Mouse (Mus musculus) Patski (cell line): ENCODE data around the gene Phactr2. TPM values are rescaled to one million over a fixed set of nuclear protein-coding genes. Genes with fewer than 3 reads are reported as not detected.
"Not testable (repeated sequence)": the region's sequence is repeated elsewhere in the genome, so short reads cannot be mapped to it uniquely, and the experiment has no call there.

Experiments used
- ATAC-seq: fragments of 100-300 bp; one replicate; pipeline ENCODE4 v1.8.0; 2021
- CTCF ChIA-PET: fragments of 350-600 bp; sonication (Branson Sonifier 250); formaldehyde crosslinking; loops from one replicate; lab custom pipeline; 2022; ENCODE audit warnings: inconsistent platforms; lab: Charles Lee
- POLR2A ChIA-PET: fragments of 350-600 bp; sonication (Branson Sonifier 250); formaldehyde crosslinking; loops from one replicate; lab custom pipeline; 2022; ENCODE audit warnings: antibody characterized with exemption, inconsistent platforms; lab: Charles Lee
- DNase-seq: peaks from one replicate; pipeline ENCODE4 v3.0.0-alpha.2; 2011; ENCODE audit warnings: low read depth, low spot score
- H3K27me3 ChIP-seq: fragments of 371-371 bp; one replicate; pipeline ENCODE4 v1.5.1; 2021
- CTCF ChIP-seq: fragments of 100-300 bp; IDR thresholded peaks from one replicate; pipeline ENCODE4 v1.5.1; 2021
- in situ Hi-C: fragments of 300-500 bp; cut with MboI; formaldehyde crosslinking; loops from 3 replicates; pipeline ENCODE4 v1.11.1; 2018; ENCODE audit warnings: low pct_unique_long_range_greater_than_20kb, mixed read lengths
- polyA plus RNA-seq: library from polyadenylated mRNA; unstranded; gene quantifications from one replicate; pipeline ENCODE4 v1.2.3, GENCODE M21; 2021

The Phactr2 gene
- polyA plus RNA-seq, 1 experiment from 2014 or later, result 9.3 TPM

DNA sequence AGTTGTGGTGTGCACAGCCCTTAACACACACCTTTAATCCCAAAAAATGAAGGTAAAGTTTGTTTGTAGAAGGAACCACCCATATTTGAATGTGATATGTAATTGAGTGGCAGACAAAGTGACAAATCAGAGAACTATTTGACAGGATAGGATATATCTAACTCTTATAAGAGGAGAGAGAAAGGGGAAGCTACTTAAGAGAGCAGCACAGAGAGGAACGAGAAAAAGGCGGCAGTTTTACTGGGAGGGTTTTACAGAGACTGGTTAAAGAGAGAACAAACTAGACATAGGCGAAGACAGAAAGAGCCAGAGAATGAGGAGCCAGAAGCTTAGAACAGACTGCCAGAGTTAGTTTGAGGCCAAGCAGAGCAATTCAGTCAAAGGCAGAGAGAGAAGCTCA, 273.4 kb downstream of the Phactr2 start:
- in situ Hi-C loops, result no loop called here
- POLR2A ChIA-PET, result interaction anchor here (0.7 kb wide), 1 partner anchor 1015 kb away, joined by 5 read pairs; no protein-coding TSS in a partner anchor
- ATAC-seq (no peak), DNase-seq (no peak)
- CTCF ChIA-PET, result no interaction called here
- H3K27me3 ChIP-seq, result no peaks in the 10 kb centered on the region
- TF ChIP-seq CTCF, result no peak

DNA sequence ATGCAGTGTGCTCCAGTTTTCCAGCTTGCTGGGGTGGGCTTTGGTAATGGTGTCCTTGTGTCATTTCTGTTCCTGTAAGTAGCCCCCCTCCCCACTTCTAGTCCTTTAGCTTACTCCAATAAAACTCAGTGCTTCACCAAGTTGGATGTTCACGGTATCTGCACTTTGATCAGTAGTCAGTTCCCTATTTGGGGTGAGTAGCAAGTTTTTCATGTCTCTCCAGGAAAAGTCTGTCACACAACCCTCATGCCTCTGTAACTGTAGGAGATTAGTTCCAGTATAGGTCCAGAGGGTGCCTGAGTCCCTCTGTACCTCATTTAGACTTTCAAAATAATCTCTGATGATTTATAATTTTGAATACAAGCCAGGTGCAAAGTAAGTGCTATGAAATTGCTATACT, 275.0 kb downstream of the Phactr2 start:
- ATAC-seq, result no peak
- DNase-seq, result no peak
- ChIA-PET POLR2A (interaction anchor here (0.7 to 1.5 kb wide), 3 partner anchors 12 to 182 kb away, joined by 3 to 4 read pairs (median 3); no protein-coding TSS in a partner anchor), CTCF (interaction anchor here (1.3 kb wide), 1 partner anchor 10 kb away, joined by 3 read pairs; no protein-coding TSS in a partner anchor)
- in situ Hi-C loops, result no loop called here
- TF ChIP-seq CTCF, result no peak
- H3K27me3 ChIP-seq, result no peaks in the 10 kb centered on the region

DNA sequence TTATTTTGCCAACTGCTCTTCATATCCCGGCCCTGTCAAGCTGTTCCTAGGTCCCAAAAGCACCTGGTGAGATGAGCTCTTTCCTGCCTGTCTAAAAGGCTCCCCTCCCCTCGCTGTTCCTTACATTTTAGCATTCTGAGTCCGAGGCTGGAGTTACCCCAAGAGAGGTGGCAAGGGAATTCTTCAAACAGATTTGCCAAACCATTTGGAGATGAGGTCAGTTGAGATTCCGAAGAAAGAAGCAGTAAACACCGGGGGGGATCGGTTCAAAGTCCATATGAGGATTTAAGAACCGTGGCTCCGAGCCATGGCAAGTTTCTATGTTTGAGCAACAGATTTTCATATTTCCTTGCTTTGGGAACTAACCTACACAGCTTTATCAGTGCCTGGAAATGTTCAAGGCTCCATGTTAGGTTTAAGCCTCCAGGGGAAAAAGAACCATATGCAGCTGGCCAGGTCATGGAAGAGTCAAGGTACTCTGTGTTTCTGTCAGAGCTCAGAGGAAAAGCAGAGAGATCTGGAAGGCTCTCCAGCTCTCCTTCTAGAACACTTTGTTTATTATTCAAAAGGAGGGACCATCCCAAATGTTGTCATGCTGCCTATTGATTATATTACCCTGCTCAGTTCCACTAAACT, 277.2 kb downstream of the Phactr2 start:
- ATAC-seq (no peak), DNase-seq (no peak)
- TF ChIP-seq CTCF, result no peak
- ChIA-PET CTCF (no interaction called here), POLR2A (no interaction called here)
- H3K27me3 ChIP-seq, result no peaks in the 10 kb centered on the region
- in situ Hi-C loops, result no loop called here

DNA sequence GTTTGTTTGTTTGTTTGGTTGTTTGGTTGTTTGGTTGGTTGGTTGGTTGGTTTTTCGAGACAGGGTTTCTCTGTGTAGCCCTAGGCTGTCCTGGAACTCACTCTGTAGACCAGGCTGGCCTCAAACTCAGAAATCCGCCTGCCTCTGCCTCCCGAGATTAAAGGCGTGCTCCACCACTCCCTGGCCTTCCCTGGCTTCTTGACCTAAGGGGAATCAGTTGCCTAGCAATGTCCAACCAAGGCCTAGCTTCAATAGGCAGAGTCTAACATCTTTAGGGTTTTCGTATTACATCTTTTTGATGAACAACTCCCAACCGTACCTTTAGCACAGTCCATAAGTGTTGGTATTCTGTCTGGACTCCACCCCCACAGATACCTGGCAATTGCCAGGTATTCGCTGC, 280.7 kb downstream of the Phactr2 start:
- in situ Hi-C loops, POLR2A ChIA-PET, ATAC-seq, H3K27me3 ChIP-seq, DNase-seq, CTCF ChIA-PET: not testable (repeated sequence)

DNA sequence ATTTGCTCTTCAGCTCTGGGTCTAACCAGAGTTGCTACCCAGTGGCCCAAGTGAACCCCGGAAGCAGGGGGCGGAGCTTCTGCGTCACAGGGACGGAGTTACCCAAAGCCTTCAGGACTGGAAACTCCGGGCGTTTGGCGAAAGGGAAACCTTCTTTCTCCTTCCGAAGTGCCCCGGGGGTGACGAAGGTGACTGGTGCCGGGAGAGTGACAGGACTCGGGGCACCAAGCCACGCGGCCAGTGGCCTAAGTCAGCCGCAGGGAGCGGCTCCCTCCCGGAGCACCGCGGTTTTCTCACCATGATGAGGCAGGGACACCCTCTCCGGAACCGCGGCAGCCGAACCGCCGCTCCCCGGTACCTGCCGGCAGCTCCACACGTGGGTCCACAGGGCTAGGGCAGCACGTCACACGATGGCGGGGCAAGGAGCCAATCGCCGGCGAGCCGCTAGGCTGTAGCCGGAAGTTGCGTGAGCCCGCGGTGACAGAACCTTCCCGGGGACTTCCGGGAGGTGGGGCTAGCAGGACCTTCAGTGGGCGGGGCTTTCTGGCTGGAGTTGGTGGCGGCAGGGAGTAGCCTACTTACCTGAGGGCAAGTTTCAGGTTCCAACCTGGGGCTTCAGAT, 281.4 kb downstream of the Phactr2 start, which contains the start of gene Ltv1:
Gene Ltv1 (minus strand): TSS at position 438 of the 621 bp plus-strand sequence.
- ATAC-seq (peak; percentile 99), DNase-seq (peak; percentile 60)
- POLR2A ChIA-PET, result interaction anchor here (0.6 kb wide), 2 partner anchors 10 to 120 kb away, joined by 3 read pairs; no protein-coding TSS in a partner anchor
- CTCF ChIA-PET, result interaction anchor here (1.1 to 1.5 kb wide), 2 partner anchors 10 to 13 kb away, joined by 4 read pairs; no protein-coding TSS in a partner anchor
- in situ Hi-C loops, result no loop called here
- H3K27me3 ChIP-seq, result no peaks in the 10 kb centered on the region
- no peak for TF ChIP-seq CTCF

DNA sequence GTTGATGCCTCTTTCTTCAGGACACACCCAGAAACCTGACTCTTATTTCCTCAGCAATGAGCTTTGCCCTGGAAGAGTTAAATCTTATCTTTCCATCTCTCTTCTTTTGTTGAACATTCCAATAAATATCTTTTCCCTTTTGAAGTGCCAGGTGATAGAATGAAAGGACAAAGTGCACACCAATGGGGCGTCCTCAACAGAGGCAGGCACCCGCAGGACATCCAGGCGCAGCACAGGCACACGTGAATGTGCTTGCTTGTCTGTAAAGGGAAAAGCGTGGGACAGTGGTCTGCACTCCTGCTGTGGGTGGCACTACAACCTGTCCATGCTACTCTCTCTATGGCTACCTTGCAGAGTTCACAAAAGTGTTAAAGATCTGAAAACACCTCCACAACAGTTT, 284.3 kb downstream of the Phactr2 start:
- no peak for ATAC-seq
- DNase-seq, result no peak
- in situ Hi-C loops, result no loop called here
- no peak for TF ChIP-seq CTCF
- ChIA-PET CTCF (no interaction called here), POLR2A (no interaction called here)
- H3K27me3 ChIP-seq, result no peaks in the 10 kb centered on the region

DNA sequence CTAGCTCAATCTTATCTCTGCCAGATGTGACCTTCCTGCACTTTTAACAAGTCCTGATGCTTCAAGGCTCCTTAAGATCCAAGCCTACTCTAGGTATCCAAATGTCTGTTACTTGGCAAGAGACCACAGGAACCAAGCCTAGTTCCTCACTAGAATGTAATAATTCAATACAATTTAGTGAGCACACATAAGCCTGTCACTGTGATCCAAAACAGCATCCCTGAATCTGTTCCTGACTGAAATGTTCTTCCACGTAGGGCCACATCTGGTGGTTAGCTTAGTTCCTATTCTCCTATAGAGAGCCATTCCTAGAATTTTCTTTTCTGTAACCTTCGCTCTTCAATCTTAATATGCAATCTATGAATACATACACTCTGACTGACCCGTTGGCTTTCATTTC, 287.5 kb downstream of the Phactr2 start:
- ATAC-seq (no peak), DNase-seq (no peak)
- ChIA-PET POLR2A (no interaction called here), CTCF (interaction anchor here (1.5 kb wide), 1 partner anchor 10 kb away, joined by 4 read pairs; no protein-coding TSS in a partner anchor)
- H3K27me3 ChIP-seq, result no peaks in the 10 kb centered on the region
- TF ChIP-seq CTCF, result no peak
- in situ Hi-C loops, result no loop called here

DNA sequence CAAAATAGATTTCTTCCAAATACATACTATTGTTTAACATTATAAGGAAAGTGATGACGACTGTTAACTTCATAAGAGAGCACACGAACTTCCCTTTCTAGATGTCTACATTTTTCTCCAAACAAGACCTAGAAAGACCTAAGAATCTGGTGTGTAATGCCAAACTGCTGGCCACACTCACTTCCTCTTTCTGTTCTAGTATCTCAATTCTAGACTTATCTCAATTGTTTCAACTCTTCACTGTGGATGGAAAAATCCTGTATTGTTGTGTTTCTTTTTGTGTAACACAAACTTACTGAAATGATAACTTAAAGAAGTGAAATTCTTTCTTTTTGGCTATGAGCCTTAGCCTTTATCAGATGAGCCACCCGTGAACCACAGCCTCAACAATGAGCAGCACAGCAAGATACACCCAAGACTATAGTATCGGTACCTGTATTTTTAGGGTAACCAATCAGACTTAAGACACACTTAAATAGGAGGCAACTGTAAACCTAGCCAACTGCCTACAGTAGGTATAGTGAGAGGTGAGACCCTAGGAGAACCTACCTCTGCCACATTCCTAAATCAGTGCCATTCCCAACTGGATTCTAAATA, 289.9 kb downstream of the Phactr2 start:
- H3K27me3 ChIP-seq, result no peaks in the 10 kb centered on the region
- no peak for TF ChIP-seq CTCF
- ChIA-PET CTCF (no interaction called here), POLR2A (no interaction called here)
- DNase-seq (no peak), ATAC-seq (no peak)
- in situ Hi-C loops, result no loop called here

DNA sequence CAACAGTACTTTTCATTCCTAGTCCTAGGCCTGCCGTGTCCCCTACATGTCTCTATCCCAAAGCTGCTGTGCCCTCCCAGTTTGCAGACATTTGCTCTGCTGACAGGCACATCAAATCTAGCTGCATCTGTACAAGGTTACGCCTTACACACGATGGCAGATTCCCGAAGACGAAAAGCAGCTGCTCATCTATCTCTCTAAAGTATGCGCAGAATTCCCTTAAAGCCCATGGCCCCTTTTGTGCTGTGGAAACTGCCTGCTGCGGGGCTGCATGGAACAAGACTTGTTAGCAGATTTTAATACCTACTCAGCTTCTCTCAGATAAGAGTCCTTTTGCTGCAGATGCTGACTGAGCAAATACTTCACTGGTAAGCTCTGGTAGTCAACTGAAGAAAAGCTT, 294.0 kb downstream of the Phactr2 start:
- no peaks in the 10 kb centered on the region for H3K27me3 ChIP-seq
- in situ Hi-C loops, result no loop called here
- DNase-seq, result no peak
- ATAC-seq, result no peak
- CTCF ChIA-PET, result interaction anchor here (1.1 to 1.5 kb wide), 2 partner anchors 12 to 37 kb away, joined by 3 to 4 read pairs; partner anchors contain the start of gene Ltv1
- TF ChIP-seq CTCF, result no peak
- POLR2A ChIA-PET, result no interaction called here

DNA sequence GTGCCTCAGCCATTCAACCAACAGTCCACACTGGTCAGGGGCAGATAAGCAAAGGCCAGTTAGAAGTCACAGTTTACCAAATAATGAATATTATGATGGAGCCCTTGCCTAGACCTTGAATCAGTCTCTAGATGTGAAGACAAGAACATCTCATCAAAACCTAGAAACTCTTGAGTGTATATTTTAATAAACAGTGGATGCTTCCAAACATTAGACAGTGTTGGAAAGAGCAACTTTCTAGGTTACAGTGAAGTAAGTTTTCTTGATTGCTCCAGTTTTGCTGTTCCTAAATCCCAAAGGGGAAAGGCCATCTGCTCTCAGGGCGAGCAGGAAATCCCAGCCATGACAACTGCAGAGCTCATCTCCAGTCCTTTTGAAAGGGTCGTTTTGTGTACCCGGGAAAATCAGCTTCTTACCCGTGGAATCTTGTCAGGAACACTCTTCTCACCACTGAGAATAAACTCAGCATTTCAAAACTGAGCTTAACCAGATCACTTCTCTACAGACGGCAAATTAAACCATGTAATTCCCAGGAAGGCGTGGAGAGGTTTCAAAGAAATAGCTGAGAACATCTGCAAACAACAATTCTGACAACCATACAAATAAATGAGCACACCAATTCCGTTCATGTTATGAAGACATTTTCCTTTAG, 296.1 kb downstream of the Phactr2 start, which contains the start of gene Zc2hc1b:
Gene Zc2hc1b (minus strand): TSS at position 51 of the 652 bp plus-strand sequence.
- TF ChIP-seq CTCF, result no peak
- no peak for ATAC-seq
- CTCF ChIA-PET, result interaction anchor here (0.7 kb wide), 1 partner anchor 21 kb away, joined by 3 read pairs; no protein-coding TSS in a partner anchor
- no peak for DNase-seq
- no peaks in the 10 kb centered on the region for H3K27me3 ChIP-seq
- POLR2A ChIA-PET, result interaction anchor here (1.1 kb wide), 1 partner anchor 13 kb away, joined by 3 read pairs; no protein-coding TSS in a partner anchor
- in situ Hi-C loops, result no loop called here
